Mouse (Mus musculus) left cerebral cortex, adult 2 months (tissue): ENCODE measurements at regions not wholly inside any gene's neighbourhood (a gene's known extent, or its start where the extent isn't known, plus 50 kb on each side); places are given as distances from the start of the nearest gene placed in this dataset.

Source experiments
- DNase-seq, 2 experiments: peaks; one replicate each; pipeline ENCODE4 v3.0.0; 2021 to 2022; ENCODE audit warnings: low spot score in 2 of 2, mixed read lengths in 1 of 2; ENCODE audit errors: extremely low spot score in 1 of 2
- H3K27ac ChIP-seq: fragments of 200-600 bp; 2 replicates; pipeline ENCODE4 v1.8.1; 2022
- H3K4me3 ChIP-seq: fragments of 200-600 bp; 2 replicates; pipeline ENCODE4 v1.8.1; 2022
- CTCF ChIP-seq: fragments of 200-600 bp; IDR thresholded peaks from 2 replicates; pipeline ENCODE4 v1.8.1; 2022; ENCODE audit warnings: antibody characterized with exemption, mild to moderate bottlenecking, moderate library complexity
- intact Hi-C: fragments of 180-260 bp; cut with DNase I; formaldehyde crosslinking; loops from one replicate; pipeline ENCODE4 v1.15.1; 2025

DNA sequence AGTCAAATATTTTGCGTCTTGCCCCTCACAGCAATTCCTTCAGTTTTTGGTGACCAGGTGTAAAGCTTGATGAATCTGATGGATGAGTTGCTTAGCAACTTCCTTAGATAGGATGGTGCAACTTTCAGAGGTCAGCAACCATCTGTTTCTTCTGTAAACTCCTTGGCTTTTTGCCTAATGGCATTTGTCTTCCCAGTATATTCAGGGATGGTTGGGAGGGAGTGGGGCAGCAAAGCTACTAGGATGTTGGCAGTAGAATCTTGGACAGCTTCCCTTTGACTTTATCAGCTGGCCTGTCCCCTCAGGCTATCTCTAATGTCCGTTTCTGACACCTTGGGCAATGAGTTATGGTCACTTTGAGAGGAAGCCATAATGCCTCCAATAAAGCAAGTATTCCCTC lies 289.1 kb downstream of the Lyplal1 start:
- TF ChIP-seq CTCF, result no peak
- H3K4me3 ChIP-seq, result no peak overlapping the region
- intact Hi-C loops, result loop anchor here (5.0 kb wide), 1 partner anchor 36 kb away; no protein-coding TSS in a partner anchor

GRCm38 (mm10) chr1:185828486-185828885 lies 288.6 kb downstream of the Lyplal1 start:
- Histone ChIP-seq H3K4me3 (no peak overlapping the region), H3K27ac (no peak overlapping the region)
- no peak for DNase-seq
- intact Hi-C loops, result loop anchor here (5.0 kb wide), 1 partner anchor 36 kb away; no protein-coding TSS in a partner anchor
- TF ChIP-seq CTCF, result no peak

More for the DNA sequence above, 289.1 kb downstream of the Lyplal1 start:
- no peak overlapping the region for H3K27ac ChIP-seq
- no peak for DNase-seq

- intact Hi-C loops, result no loop called here
- Histone ChIP-seq H3K27ac (no peak overlapping the region), H3K4me3 (no peak overlapping the region)
- DNase-seq, result no peak
- TF ChIP-seq CTCF, result no peak
Observed at GRCm38 (mm10) chr1:185832059-185832458, 285.1 kb downstream of the Lyplal1 start.

DNA sequence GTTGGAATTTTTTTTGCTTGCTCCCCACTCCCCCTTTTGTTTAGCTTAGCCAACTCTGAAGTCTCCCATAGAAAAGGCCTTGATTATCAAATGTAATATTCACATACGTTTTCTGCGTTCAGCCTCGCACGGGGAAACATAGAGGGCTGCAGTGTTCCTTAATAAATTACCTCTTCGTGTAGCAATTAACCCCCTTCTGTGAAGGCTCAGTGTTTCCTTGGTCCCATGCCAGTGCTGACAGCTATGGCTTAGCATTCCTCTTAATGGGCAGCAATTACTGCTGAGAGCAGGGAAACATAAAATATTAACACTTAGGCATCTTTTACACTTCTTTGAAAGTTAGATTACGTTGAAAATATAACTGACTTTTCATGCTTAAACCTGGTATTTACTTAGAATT lies 282.9 kb downstream of the Lyplal1 start:
- no peak for DNase-seq
- intact Hi-C loops, result no loop called here
- Histone ChIP-seq H3K4me3 (no peak overlapping the region), H3K27ac (no peak overlapping the region)
- no peak for TF ChIP-seq CTCF

DNA sequence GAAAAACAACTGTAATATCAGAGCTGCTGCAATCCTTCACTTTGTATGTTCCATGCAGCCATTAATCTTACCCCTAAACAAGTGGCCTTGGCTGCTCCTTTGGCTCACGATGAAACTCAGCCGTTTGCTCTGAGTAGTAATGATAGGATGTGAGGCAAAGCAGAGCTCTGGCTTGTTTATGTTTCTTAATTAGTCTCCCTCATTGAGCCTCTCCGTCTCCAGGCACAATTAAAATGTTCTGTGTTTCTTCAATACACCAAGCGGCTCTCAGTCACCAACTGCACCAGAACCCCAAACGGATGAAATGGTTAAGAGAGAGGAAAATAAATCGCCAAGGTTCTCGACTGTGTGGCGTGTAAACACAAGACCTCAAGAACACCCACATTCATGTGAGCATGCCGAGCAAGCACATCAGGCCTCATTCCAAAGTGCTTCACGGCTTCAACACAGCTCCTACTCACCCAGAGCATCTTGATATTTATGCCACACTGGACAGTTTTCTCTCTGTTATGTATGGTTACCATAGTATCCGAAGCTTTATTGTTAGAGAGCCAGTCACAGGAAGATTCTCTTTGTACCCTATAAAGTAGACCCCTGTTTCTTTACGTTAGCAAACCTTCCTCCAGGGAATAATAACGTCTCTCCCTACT lies 280.4 kb downstream of the Lyplal1 start:
- Histone ChIP-seq H3K27ac (no peak overlapping the region), H3K4me3 (no peak overlapping the region)
- intact Hi-C loops, result no loop called here
- no peak for TF ChIP-seq CTCF
- DNase-seq, result peak in 1 of 2 experiments; percentile 14

- TF ChIP-seq CTCF, result no peak
- peak; percentile 11 to 18 for DNase-seq
- 0 out of 2 replicates have a peak overlapping the region, but pooled peaks have one; percentile 9 for H3K4me3 ChIP-seq
- 0 out of 2 replicates have a peak overlapping the region, but pooled peaks have one; percentile 7 for H3K27ac ChIP-seq
- intact Hi-C loops, result no loop called here
Observed at GRCm38 (mm10) chr1:185842481-185842880, 274.6 kb downstream of the Lyplal1 start.

- TF ChIP-seq CTCF, result no peak
- Histone ChIP-seq H3K27ac (no peak overlapping the region), H3K4me3 (no peak overlapping the region)
- DNase-seq, result no peak
- intact Hi-C loops, result no loop called here
Observed at GRCm38 (mm10) chr1:185847161-185847560, 269.9 kb downstream of the Lyplal1 start.

- TF ChIP-seq CTCF, result no peak
- H3K27ac ChIP-seq, result no peak overlapping the region
- no peak overlapping the region for H3K4me3 ChIP-seq
- no peak for DNase-seq
- intact Hi-C loops, result no loop called here
Observed at GRCm38 (mm10) chr1:185850590-185850989, 266.5 kb downstream of the Lyplal1 start.

DNA sequence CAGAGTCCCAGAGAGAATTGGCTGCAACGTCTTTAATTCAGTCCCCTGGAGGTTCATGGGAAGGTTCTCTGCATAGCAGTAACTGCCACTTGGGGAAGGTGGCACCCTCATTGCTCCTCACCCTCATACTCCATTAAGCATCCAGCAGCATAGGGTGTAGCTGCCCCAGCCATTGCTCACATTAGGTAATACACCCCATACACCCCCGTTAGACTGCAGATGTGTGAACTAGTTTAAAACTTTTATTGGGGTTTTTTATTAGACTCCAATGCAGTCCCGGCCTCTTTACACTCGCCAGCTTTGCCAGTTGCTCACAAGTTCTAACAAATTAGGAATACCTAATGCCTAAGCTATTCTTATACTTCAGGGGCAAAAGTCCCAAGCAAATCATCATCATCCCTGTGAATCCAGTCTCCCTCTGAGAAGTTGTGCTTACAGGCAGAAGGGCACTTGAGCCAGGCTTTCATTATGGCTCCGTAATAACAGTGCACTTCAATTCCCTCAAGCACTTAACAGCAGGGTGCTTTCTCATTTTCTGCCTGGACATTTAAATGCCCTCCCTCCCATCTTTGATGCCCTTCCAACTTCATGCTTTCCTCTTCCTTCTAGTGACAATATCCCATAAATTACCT lies 265.7 kb downstream of the Lyplal1 start:
- Histone ChIP-seq H3K4me3 (no peak overlapping the region), H3K27ac (no peak overlapping the region)
- intact Hi-C loops, result no loop called here
- no peak for TF ChIP-seq CTCF
- DNase-seq, result no peak

DNA sequence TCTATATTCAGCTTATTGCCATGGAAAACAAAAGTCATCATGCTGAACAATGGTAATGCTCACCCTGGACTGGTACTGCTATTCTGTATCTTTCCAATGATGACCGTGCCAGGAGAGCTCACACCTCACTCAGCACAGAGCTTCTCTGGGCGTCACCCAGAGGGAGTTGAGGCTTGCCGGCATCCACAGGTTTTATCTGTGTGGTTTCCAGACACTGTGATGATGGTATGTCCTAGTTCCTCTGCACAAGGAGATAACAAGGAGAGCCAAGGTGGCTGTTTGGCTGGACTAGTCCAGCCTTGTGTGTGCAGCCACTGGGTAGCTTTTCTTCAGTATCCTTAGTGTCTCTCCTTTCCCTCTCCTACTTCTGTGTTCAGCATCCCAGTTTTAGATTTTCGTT lies 255.4 kb downstream of the Lyplal1 start:
- intact Hi-C loops, result no loop called here

GRCm38 (mm10) chr1:185865945-185866344 lies 251.2 kb downstream of the Lyplal1 start:
- DNase-seq, result no peak
- TF ChIP-seq CTCF, result no peak
- no peak overlapping the region for H3K4me3 ChIP-seq
- intact Hi-C loops, result no loop called here
- no peak overlapping the region for H3K27ac ChIP-seq

More for the DNA sequence above, 255.4 kb downstream of the Lyplal1 start:
- no peak for DNase-seq
- Histone ChIP-seq H3K27ac (no peak overlapping the region), H3K4me3 (no peak overlapping the region)
- TF ChIP-seq CTCF, result no peak

DNA sequence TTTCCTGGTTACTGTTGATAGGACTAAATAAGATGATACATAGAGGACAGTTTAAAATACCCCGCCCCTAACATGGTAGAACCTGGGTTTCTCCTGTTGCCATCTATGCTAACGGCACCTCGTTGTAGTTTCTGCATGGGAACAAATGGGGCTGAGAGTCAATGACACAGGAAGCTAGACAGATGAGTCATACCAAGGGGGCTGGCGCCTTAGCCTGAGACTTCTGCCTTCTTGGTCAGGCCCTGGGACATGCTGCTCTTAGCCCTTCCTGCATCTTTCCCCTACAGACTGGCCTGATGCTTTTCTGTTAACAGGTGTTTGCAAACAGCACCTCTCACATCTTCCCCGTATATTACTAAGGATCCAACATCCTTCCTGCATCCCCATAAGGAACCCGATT lies 250.5 kb downstream of the Lyplal1 start:
- DNase-seq, result no peak
- intact Hi-C loops, result no loop called here
- no peak for TF ChIP-seq CTCF
- no peak overlapping the region for H3K4me3 ChIP-seq
- H3K27ac ChIP-seq, result no peak overlapping the region

- Histone ChIP-seq H3K4me3 (no peak overlapping the region), H3K27ac (no peak overlapping the region)
- intact Hi-C loops, result no loop called here
- no peak for DNase-seq
- TF ChIP-seq CTCF, result no peak
Observed at GRCm38 (mm10) chr1:185867018-185867417, 250.1 kb downstream of the Lyplal1 start.
